17 mouse cellular contexts compared by ENCODE assay signal in the genomic region with DNA sequence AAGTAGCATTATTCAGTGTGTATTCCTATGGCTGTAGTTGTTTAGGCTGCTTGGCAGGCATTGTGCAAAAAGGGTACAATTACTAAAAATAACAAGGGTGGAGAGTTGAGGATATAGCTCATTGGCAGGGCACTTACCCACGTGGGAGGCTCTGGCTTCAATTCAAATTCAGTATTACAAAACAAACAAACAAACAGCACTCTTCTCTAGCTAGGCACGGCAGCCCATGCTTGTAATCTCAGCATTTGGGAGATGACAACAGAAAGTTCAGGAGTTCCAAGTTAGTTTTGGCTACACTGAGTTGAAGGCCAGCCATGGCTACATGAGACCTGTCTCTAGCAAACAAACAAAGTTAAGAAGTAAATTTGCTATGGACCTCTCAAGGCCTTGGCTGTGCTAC.
"Had no signal": no experiment of that assay in that cellular context is flagged by ENCODE, and none has a peak within 500 bp of the region (broad histone marks: within the 10 kb centered on the region; RNA-seq: fewer than 3 reads in every experiment).

No protein-coding gene starts in this region.

- H3K4me1 ChIP-seq: liver, embryonic 13.5 days; megakaryocyte, embryonic 14.5 days; midbrain, embryonic 12.5 days; midbrain, embryonic 15.5 days; neural tube, embryonic 12.5 days; neural tube, embryonic 15.5 days had no signal

- H3K4me3 ChIP-seq: layer of hippocampus, adult 2 months; left cerebral cortex, adult 2 months; liver, embryonic 13.5 days; lung, embryonic 15.5 days; megakaryocyte, embryonic 14.5 days; midbrain, embryonic 12.5 days; midbrain, embryonic 15.5 days; neural tube, embryonic 12.5 days; neural tube, embryonic 15.5 days had no signal

- DNase-seq: kidney, adult 2 months; kidney, postnatal 25 days; layer of hippocampus, postnatal 36 days; liver, embryonic 13.5 days; right cerebral cortex, adult 18-20 months; right cerebral cortex, postnatal 14 days; right cerebral cortex, postnatal 4 days; thymus, postnatal 25 days had no signal

- H3K36me3 ChIP-seq: liver, embryonic 13.5 days; lung, embryonic 15.5 days; midbrain, embryonic 12.5 days; midbrain, embryonic 15.5 days; neural tube, embryonic 12.5 days; neural tube, embryonic 15.5 days had no signal

- H3K27ac ChIP-seq: kidney, postnatal 0 days; layer of hippocampus, adult 2 months; left cerebral cortex, adult 2 months; liver, embryonic 13.5 days; lung, embryonic 15.5 days; midbrain, embryonic 12.5 days; midbrain, embryonic 15.5 days; neural tube, embryonic 12.5 days; neural tube, embryonic 15.5 days had no signal

- H3K4me2 ChIP-seq: liver, embryonic 13.5 days; lung, embryonic 15.5 days; midbrain, embryonic 12.5 days; midbrain, embryonic 15.5 days; neural tube, embryonic 12.5 days; neural tube, embryonic 15.5 days had no signal

- H3K9ac ChIP-seq: liver, embryonic 13.5 days; lung, embryonic 15.5 days; midbrain, embryonic 12.5 days; midbrain, embryonic 15.5 days; neural tube, embryonic 12.5 days; neural tube, embryonic 15.5 days had no signal

- ATAC-seq: midbrain, embryonic 15.5 days had no signal

- H3K9me3 ChIP-seq: liver, embryonic 13.5 days; lung, embryonic 15.5 days; midbrain, embryonic 12.5 days; midbrain, embryonic 15.5 days; neural tube, embryonic 12.5 days; neural tube, embryonic 15.5 days had no signal

- H3K27me3 ChIP-seq: lung, embryonic 15.5 days; midbrain, embryonic 12.5 days; midbrain, embryonic 15.5 days; neural tube, embryonic 12.5 days; neural tube, embryonic 15.5 days had no signal
